In the genomic region with DNA sequence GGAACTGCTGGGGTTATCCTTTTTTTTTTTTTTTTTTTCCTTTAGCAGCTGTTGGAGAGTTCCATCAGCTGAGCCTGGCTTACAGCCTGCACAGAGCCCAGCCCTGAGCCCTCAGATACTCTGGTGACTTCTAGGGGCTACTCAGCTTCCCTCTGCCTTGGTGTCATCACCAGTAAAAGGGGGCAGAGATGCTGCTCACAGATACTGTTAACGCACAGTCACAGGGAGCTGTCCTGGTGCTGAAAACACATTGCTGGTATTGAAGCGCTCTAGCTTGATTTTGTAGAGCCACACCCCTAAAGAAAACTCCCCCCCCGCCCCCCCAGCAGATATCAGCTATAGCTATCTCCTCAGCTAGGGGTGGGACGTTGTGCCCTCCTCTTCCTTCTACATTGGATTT, we compare ENCODE assay signal across 9 mouse cellular contexts.
A peak's percentile ranks its signal among the peaks of the same experiment; 100 is the strongest.
DNase-seq lines count a peak whose midpoint lies in the region; ATAC-seq and TF ChIP-seq lines count a peak whose summit lies in the region.
"Had no signal": no experiment of that assay in that cellular context is flagged by ENCODE, and none has a peak within 500 bp of the region (broad histone marks: within the 10 kb centered on the region; RNA-seq: fewer than 3 reads in every experiment).

No protein-coding gene starts in this region.

- 9% methylated on average over 4 of the region's 4 CpGs for WGBS in kidney, postnatal 0 days
- 5% methylated on average over 4 of the region's 4 CpGs for WGBS in limb, embryonic 13.5 days
- 16% methylated on average over 4 of the region's 4 CpGs for WGBS in forebrain, postnatal 0 days

- no peak for ATAC-seq in kidney, postnatal 0 days (replicated peaks; ENCODE audit: low FRiP score, low read depth)
- ATAC-seq in limb, embryonic 13.5 days (ENCODE audit: low FRiP score, low read depth), result peak; percentile 48
- ATAC-seq in forebrain, postnatal 0 days, result no peak
- ATAC-seq: midbrain, embryonic 16.5 days had no signal

- H3K4me3 ChIP-seq in kidney, postnatal 0 days (replicated peaks; ENCODE audit: low read depth, low read length), result no peak overlapping the region
- H3K4me3 ChIP-seq in limb, embryonic 13.5 days, result no peak overlapping the region
- no peak overlapping the region for H3K4me3 ChIP-seq in forebrain, postnatal 0 days (ENCODE audit: low read depth, low read length)

- H3K4me1 ChIP-seq in kidney, postnatal 0 days (replicated peaks; ENCODE audit: insufficient read depth, low read length), result no peaks in the 10 kb centered on the region
- H3K4me1 ChIP-seq in limb, embryonic 13.5 days, result no peaks in the 10 kb centered on the region
- no peaks in the 10 kb centered on the region for H3K4me1 ChIP-seq in forebrain, postnatal 0 days (ENCODE audit: insufficient read depth)

- H3K4me2 ChIP-seq in kidney, postnatal 0 days (ENCODE audit: low read length), result no peak overlapping the region
- H3K4me2 ChIP-seq in limb, embryonic 13.5 days (replicated peaks), result no peak overlapping the region
- H3K4me2 ChIP-seq in forebrain, postnatal 0 days (ENCODE audit: low read depth), result no peak overlapping the region

- no peaks in the 10 kb centered on the region for H3K9me3 ChIP-seq in kidney, postnatal 0 days (replicated peaks; ENCODE audit: low read length)
- H3K9me3 ChIP-seq in limb, embryonic 13.5 days, result no peaks in the 10 kb centered on the region
- H3K9me3 ChIP-seq in forebrain, postnatal 0 days (ENCODE audit: low read length), result no peaks in the 10 kb centered on the region

- no peak overlapping the region for H3K9ac ChIP-seq in kidney, postnatal 0 days (ENCODE audit: low read depth, low read length)
- no peak overlapping the region for H3K9ac ChIP-seq in limb, embryonic 13.5 days
- no peak overlapping the region for H3K9ac ChIP-seq in forebrain, postnatal 0 days

- no peak for TF ChIP-seq CTCF in kidney, postnatal 0 days (IDR thresholded peaks at IDR 0.05; ENCODE audit: low read depth)
- no peak for TF ChIP-seq CTCF in forebrain, postnatal 0 days (IDR thresholded peaks at IDR 0.05; ENCODE audit: low read depth)

- no peaks in the 10 kb centered on the region for H3K36me3 ChIP-seq in kidney, postnatal 0 days (ENCODE audit: insufficient read depth, low read length)
- H3K36me3 ChIP-seq in limb, embryonic 13.5 days, result no peaks in the 10 kb centered on the region
- no peaks in the 10 kb centered on the region for H3K36me3 ChIP-seq in forebrain, postnatal 0 days (ENCODE audit: insufficient read depth)

- no peak overlapping the region for H3K27ac ChIP-seq in kidney, postnatal 0 days
- no peak overlapping the region for H3K27ac ChIP-seq in limb, embryonic 13.5 days
- no peak overlapping the region for H3K27ac ChIP-seq in forebrain, postnatal 0 days (ENCODE audit: low read depth, low read length)

- H3K27me3 ChIP-seq in kidney, postnatal 0 days (ENCODE audit: insufficient read depth, low read length), result no peaks in the 10 kb centered on the region
- H3K27me3 ChIP-seq in limb, embryonic 13.5 days, result no peaks in the 10 kb centered on the region
- H3K27me3 ChIP-seq in forebrain, postnatal 0 days (ENCODE audit: insufficient read depth, low read length), result no peaks in the 10 kb centered on the region

- DNase-seq in kidney, postnatal 0 days (ENCODE audit: low spot score), result peak; percentile 79
- no peak for DNase-seq in kidney, adult 9 months
- DNase-seq in ES-CJ7 (ENCODE audit: low read depth, low spot score), result peak; percentile 56
- DNase-seq in adrenal gland, postnatal 14 days, result peak; percentile 66
- DNase-seq in layer of hippocampus, adult 18-20 months (ENCODE audit: low spot score in 2 of 2), result no peak
- DNase-seq in layer of hippocampus, adult 9-11 months, result no peak
- no peak for DNase-seq in forebrain, postnatal 0 days

Comparison
In these comparisons a context has a peak if more than half of its experiments do, and no peak if none do; other contexts are left out.
1. DNase-seq: peak in kidney, postnatal 0 days (single experiment), ES-CJ7 (single experiment) and adrenal gland, postnatal 14 days (single experiment); none in kidney, adult 9 months (single experiment), layer of hippocampus, adult 18-20 months (0 of 2), layer of hippocampus, adult 9-11 months (single experiment) and forebrain, postnatal 0 days (single experiment).